Mouse (Mus musculus) heart, adult 2 months (tissue): ENCODE data around the gene St6gal1.

Experiments used
- CTCF ChIP-seq: fragments of 200-600 bp; IDR thresholded peaks from 2 replicates; pipeline ENCODE4 v1.8.1; 2022; ENCODE audit warnings: antibody characterized with exemption, mild to moderate bottlenecking, moderate library complexity
- EP300 ChIP-seq: fragments of 200-500 bp; IDR thresholded peaks from 2 replicates; pipeline ENCODE4 v1.6.1; 2011; ENCODE audit warnings: low read depth, low read length, control low read depth; ENCODE audit not compliant: insufficient read depth

- TF ChIP-seq CTCF: no peak
- no peak for TF ChIP-seq EP300
Measured at GRCm38 (mm10) chr16:23274005-23274404, 49.5 kb downstream of the St6gal1 start.
